Mouse (Mus musculus) stomach, embryonic 16.5 days (tissue): ENCODE measurements around the gene Agtpbp1. TPM values are rescaled to one million over a fixed set of nuclear protein-coding genes. Genes with fewer than 3 reads are reported as not detected.

Source experiments
- ATAC-seq: fragments of 200-750 bp; cut with Nextera tagmentation; 2 replicates; pipeline ENCODE4 v1.8.0; 2017; ENCODE audit warnings: moderate number of reproducible peaks, moderate TSS enrichment; ENCODE audit not compliant: insufficient read depth, low FRiP score
- H3K27ac ChIP-seq: fragments of 300-500 bp; sonication (generic); 2 replicates; pipeline ENCODE4 v1.5.1; 2014; ENCODE audit warnings: low read length
- H3K27me3 ChIP-seq: fragments of 300-500 bp; sonication (generic); 2 replicates; pipeline ENCODE4 v1.6.1; 2014; ENCODE audit warnings: low read length, control low read depth, mixed read lengths; ENCODE audit not compliant: control insufficient read depth, insufficient read depth
- H3K36me3 ChIP-seq: fragments of 300-500 bp; sonication (generic); 2 replicates; pipeline ENCODE4 v1.6.1; 2014; ENCODE audit warnings: low read length; ENCODE audit not compliant: control insufficient read depth, insufficient read depth
- H3K4me1 ChIP-seq: fragments of 300-500 bp; sonication (generic); 2 replicates; pipeline ENCODE4 v1.6.1; 2014; ENCODE audit warnings: low read length, control low read depth, mixed read lengths; ENCODE audit not compliant: control insufficient read depth, insufficient read depth
- H3K4me2 ChIP-seq: fragments of 300-500 bp; sonication (generic); 2 replicates; pipeline ENCODE4 v1.6.1; 2014; ENCODE audit warnings: low read depth, low read length, mixed read lengths
- H3K4me3 ChIP-seq: fragments of 300-500 bp; sonication (generic); replicated peaks from 2 replicates; pipeline ENCODE4 v1.5.1; 2014; ENCODE audit warnings: mild to moderate bottlenecking, low read length
- H3K9ac ChIP-seq: fragments of 300-500 bp; sonication (generic); 2 replicates; pipeline ENCODE4 v1.6.1; 2014; ENCODE audit warnings: low read length
- H3K9me3 ChIP-seq: fragments of 300-500 bp; sonication (generic); replicated peaks from 2 replicates; pipeline ENCODE4 v1.6.1; 2016; ENCODE audit warnings: low read length, control low read depth; ENCODE audit not compliant: control insufficient read depth
- WGBS: fragments of 180-500 bp; shearing (Covaris S2); extraction: QIAGEN DNeasy Blood & Tissue Kit; methylation state at CpG from one replicate; pipeline ENCODE4 v1.1.7; 2014; 5-methylcytosine and 5-hydroxymethylcytosine counted together
- polyA plus RNA-seq: library from polyadenylated mRNA; unstranded; fragments of >200 nt; fragmentation: Nextera tagmentation; extraction: Ambion mirVana; gene quantifications from 2 replicates; pipeline ENCODE4 v1.2.1, GENCODE M21; 2015

The Agtpbp1 gene
- polyA plus RNA-seq, 1 experiment from 2014 or later, result 18.1 TPM

DNA sequence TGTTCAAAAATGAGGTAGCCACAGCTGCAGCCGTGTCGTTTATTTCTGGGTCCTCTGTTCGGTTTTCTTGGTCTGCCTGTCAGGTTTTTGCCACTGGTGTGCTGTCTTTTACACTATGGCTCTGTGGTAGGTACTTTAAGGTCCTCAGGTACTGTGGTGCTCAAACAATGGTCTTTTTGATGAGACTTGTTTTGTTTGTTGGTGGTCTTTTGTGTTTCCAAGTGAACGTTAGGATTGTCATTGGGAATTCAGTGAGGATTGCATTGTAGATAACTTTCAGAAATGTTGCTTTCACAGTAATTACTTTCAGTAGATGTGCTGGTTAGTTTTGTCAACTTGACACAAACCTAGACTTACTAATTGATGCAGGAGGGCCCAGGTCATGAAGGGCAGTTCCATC, 4.6 kb upstream of the Agtpbp1 start:
- Histone ChIP-seq H3K36me3 (peaks cover 26% of the 10 kb centered on the region), H3K9me3 (no peaks in the 10 kb centered on the region), H3K4me3 (no peak overlapping the region), H3K27me3 (no peaks in the 10 kb centered on the region), H3K4me2 (no peak overlapping the region), H3K4me1 (peaks cover 22% of the 10 kb centered on the region), H3K27ac (no peak overlapping the region), H3K9ac (no peak overlapping the region)
- ATAC-seq, result no peak
- 81% methylated on average over 4 of the region's 4 CpGs for WGBS

DNA sequence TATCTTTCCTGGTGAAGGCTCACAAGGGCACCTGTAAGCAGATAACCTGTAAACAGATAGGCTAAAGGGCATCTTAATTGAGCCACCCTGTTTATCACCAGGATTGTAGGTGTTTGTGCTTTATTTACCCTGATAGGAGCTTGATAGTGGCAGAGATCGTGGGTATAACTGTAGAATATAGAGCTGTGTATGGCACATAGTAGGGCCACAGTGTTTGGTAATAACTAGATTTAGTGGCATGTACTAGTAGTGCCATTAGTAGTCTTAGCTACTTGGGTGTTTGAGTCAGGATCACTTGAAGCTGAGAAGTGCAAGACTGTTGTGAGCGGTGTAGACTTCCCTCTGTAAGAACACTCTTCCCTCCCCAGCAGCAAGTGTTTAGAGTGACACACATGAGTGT, 2.2 kb upstream of the Agtpbp1 start:
- peak overlapping the region; percentile 90; the same call in 1 of the 2 replicates for H3K4me2 ChIP-seq
- H3K27me3 ChIP-seq, result no peaks in the 10 kb centered on the region
- H3K4me1 ChIP-seq, result peaks cover 25% of the 10 kb centered on the region
- 86% methylated on average over 2 of the region's 2 CpGs for WGBS
- ATAC-seq, result no peak
- H3K4me3 ChIP-seq, result no peak overlapping the region
- no peaks in the 10 kb centered on the region for H3K9me3 ChIP-seq
- H3K36me3 ChIP-seq, result peaks cover 26% of the 10 kb centered on the region
- H3K9ac ChIP-seq, result peak overlapping the region; percentile 46
- no peak overlapping the region for H3K27ac ChIP-seq

DNA sequence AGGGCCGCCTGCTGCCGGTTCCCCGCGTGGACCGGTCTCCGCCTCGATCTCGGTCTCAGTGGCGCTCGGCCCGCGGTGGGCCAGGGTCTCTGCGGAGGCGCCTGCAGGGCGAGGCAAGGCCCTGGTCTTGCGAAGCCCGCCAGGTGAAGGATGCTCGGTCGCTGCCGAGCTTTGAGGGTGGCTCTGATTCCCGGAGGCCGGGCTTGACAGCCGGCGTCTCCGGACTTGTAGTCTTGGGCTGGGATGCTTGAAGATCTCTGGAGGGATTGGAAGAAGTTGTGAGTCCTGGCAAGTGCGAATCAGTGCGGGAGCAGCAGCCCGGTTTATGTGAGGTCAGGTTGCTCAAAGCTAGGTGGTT, 600 bp upstream of the Agtpbp1 start:
- Histone ChIP-seq H3K27me3 (no peaks in the 10 kb centered on the region), H3K9ac (peak overlapping the region; percentile 91), H3K4me2 (peak overlapping the region; percentile 90), H3K4me1 (peaks cover 25% of the 10 kb centered on the region), H3K9me3 (no peaks in the 10 kb centered on the region), H3K4me3 (peak overlapping the region; percentile 95), H3K27ac (peak overlapping the region; percentile 28), H3K36me3 (peaks cover 12% of the 10 kb centered on the region; the same call in 1 of the 2 replicates)
- no peak for ATAC-seq
- WGBS, result under 1% methylated on average over 28 of the region's 28 CpGs

DNA sequence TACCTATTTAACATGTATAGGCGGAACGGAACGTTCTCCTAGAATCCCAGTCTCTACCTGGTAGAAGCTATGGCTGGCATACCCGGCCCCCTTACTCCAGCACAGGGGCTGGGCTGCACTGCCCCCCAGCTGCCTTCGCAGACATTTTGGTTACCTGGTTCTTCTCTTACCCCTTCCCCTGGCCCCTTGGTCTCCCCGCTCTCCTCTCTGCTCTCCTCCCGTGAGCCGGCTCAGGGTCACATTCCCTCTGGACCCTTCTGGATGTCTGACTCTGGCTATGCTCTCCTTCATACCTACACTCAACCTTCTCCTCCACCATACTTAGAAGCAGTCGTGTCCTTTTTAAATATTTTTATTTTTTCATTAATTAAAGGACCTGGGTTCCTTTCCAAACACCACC, 546 bp downstream of the Agtpbp1 start:
- H3K4me3 ChIP-seq, result peak overlapping the region; percentile 95
- peak; percentile 21; the same call in 1 of the 2 replicates for ATAC-seq
- H3K36me3 ChIP-seq, result 0 out of 2 replicates have a peak, but pooled peaks cover 4% of the 10 kb centered on the region
- no peaks in the 10 kb centered on the region for H3K9me3 ChIP-seq
- peak overlapping the region; percentile 75 for H3K27ac ChIP-seq
- H3K9ac ChIP-seq, result peak overlapping the region; percentile 77
- peak overlapping the region; percentile 98 for H3K4me2 ChIP-seq
- H3K4me1 ChIP-seq, result peaks cover 25% of the 10 kb centered on the region
- WGBS, result 1% methylated on average over 9 of the region's 9 CpGs
- H3K27me3 ChIP-seq, result no peaks in the 10 kb centered on the region

DNA sequence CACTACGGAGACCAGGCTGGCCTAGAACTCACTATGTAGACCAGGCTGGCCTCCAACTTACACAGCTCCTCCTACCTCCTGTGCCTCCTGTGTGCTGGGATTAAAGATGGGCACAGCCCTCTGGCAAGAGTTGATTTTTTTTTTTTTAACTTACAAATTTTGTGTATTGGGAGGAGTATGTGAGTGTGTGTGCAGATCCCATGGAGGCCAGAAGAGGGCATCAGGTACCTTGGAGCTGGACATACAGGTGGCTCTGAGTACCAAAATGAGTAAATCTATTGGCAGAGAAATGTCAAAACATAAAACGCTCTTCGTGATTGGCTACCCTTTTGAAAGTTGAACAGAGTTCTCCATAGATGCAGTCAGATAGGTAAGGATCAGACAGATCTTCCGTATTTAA, 4.1 kb downstream of the Agtpbp1 start:
- no peaks in the 10 kb centered on the region for H3K9me3 ChIP-seq
- WGBS, result over 99% methylated on average over 4 of the region's 4 CpGs
- H3K4me1 ChIP-seq, result 0 out of 2 replicates have a peak, but pooled peaks cover 4% of the 10 kb centered on the region
- no peak overlapping the region for H3K9ac ChIP-seq
- ATAC-seq, result no peak
- no peaks in the 10 kb centered on the region for H3K36me3 ChIP-seq
- H3K4me3 ChIP-seq, result no peak overlapping the region
- H3K27me3 ChIP-seq, result no peaks in the 10 kb centered on the region
- no peak overlapping the region for H3K4me2 ChIP-seq
- H3K27ac ChIP-seq, result no peak overlapping the region

DNA sequence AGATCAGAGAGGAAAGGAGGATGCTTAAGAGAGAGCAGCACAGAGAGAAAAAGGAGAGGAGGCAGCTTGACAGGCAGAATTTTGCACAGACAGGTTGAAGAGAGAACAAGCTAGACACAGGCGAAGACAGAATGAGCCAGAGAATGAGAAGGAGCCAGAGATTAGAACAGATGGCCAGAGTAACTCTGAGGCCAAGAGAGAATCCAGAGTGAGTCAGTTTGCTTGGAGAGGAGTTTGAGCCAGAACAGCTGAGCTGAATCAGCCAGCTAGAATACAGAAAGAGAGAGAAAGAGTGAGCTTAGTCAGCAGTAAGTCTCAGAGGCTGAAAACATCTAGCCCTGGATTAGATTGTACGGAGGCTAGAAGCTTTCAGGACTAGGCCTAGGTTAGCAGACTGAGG, 12.5 kb downstream of the Agtpbp1 start:
- H3K9ac ChIP-seq, result no peak overlapping the region
- H3K4me3 ChIP-seq, result no peak overlapping the region
- H3K27ac ChIP-seq, result no peak overlapping the region
- ATAC-seq, result no peak
- no peaks in the 10 kb centered on the region for H3K27me3 ChIP-seq
- 67% methylated on average over 2 of the region's 2 CpGs for WGBS
- no peak overlapping the region for H3K4me2 ChIP-seq
- no peaks in the 10 kb centered on the region for H3K4me1 ChIP-seq
- H3K36me3 ChIP-seq, result no peaks in the 10 kb centered on the region
- no peaks in the 10 kb centered on the region for H3K9me3 ChIP-seq

DNA sequence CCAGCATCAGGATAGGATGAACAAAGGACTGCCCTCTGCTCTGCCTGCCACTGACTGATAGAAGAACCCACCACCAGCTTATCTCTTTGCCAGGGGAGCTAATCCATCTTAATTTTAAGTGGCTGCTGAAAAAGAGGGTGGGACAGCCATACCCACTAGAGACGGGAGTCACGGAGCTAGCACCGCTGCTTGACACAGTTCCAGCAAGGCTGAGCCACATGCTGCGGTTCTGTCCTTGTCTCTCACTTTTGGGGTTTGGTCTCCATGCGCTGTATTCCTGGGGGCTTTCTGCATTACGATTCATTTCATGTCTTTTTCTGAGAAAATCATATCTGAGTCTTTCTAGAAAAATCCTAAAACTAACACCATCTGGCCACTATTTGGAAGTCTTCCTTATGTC, 13.9 kb downstream of the Agtpbp1 start:
- WGBS, result 82% methylated on average over 6 of the region's 6 CpGs

DNA sequence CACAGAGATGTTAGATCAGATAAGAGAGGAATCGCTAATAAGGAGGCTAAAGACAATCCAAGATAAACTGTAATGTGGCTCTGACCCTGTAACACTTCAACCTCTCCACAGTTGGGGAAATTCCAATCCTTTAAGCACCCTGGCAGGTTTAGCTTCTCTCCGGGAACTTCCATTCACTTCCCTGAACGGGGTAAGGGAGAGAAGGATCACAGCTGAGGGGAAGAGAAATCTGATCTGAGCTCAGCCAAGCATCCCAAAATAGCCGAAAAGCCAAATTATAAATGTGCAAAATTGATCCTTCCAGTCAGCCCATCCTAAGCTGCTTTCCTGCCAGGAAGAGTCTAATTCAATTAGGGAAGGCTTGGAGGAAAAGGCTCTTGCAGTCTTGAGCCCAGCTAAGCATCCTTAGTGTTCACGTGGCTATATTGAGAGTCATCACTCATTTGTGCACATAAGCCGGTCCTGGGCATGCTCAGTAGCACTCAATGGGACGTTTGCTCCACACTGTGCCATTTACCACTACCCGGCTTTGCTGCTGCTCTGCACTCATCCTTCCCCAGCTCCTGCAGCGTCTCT, 19.0 kb downstream of the Agtpbp1 start:
- Histone ChIP-seq H3K4me1 (no peaks in the 10 kb centered on the region), H3K4me2 (no peak overlapping the region), H3K27ac (no peak overlapping the region), H3K4me3 (no peak overlapping the region), H3K9ac (no peak overlapping the region), H3K27me3 (no peaks in the 10 kb centered on the region), H3K9me3 (no peaks in the 10 kb centered on the region), H3K36me3 (no peaks in the 10 kb centered on the region)
- WGBS, result 46% methylated on average over 9 of the region's 9 CpGs
- no peak for ATAC-seq

More for the DNA sequence above, 13.9 kb downstream of the Agtpbp1 start:
- Histone ChIP-seq H3K9ac (no peak overlapping the region), H3K27me3 (no peaks in the 10 kb centered on the region), H3K9me3 (no peaks in the 10 kb centered on the region), H3K4me1 (no peaks in the 10 kb centered on the region), H3K36me3 (no peaks in the 10 kb centered on the region), H3K27ac (no peak overlapping the region), H3K4me2 (no peak overlapping the region), H3K4me3 (no peak overlapping the region)
- ATAC-seq, result no peak

DNA sequence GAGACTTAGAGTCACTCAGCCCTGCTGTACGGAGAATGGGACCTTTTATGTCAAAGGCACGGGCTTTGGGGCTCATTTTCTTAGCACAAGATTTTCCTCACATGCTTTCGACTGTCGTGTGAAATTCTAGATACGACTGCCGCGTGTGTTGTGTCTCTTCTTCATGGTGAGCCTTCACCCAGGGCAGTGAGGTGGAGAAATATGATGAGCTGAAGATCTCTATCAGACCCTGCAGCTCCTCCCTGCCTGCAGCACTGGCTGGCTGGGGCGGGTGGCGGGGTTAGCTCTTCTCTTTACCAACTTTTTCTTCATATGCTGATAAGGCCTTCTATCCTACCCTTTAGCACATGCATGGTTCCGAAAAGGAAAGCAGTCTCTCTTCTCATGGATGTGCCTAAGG, 20.1 kb downstream of the Agtpbp1 start:
- Histone ChIP-seq H3K27ac (no peak overlapping the region), H3K9ac (no peak overlapping the region), H3K4me1 (no peaks in the 10 kb centered on the region), H3K9me3 (no peaks in the 10 kb centered on the region), H3K27me3 (no peaks in the 10 kb centered on the region), H3K36me3 (no peaks in the 10 kb centered on the region), H3K4me2 (no peak overlapping the region), H3K4me3 (no peak overlapping the region)
- ATAC-seq, result no peak
- 85% methylated on average over 10 of the region's 10 CpGs for WGBS
